Mouse (Mus musculus) thymus, postnatal 14 days (tissue): ENCODE measurements around the gene Inpp5a.

Source experiments
- DNase-seq: peaks from one replicate; pipeline ENCODE4 v3.0.0; 2021

Inpp5a gene

GRCm38 (mm10) chr7:139484206-139484955, 95.5 kb downstream of the Inpp5a start:
- DNase-seq = no peak

DNA sequence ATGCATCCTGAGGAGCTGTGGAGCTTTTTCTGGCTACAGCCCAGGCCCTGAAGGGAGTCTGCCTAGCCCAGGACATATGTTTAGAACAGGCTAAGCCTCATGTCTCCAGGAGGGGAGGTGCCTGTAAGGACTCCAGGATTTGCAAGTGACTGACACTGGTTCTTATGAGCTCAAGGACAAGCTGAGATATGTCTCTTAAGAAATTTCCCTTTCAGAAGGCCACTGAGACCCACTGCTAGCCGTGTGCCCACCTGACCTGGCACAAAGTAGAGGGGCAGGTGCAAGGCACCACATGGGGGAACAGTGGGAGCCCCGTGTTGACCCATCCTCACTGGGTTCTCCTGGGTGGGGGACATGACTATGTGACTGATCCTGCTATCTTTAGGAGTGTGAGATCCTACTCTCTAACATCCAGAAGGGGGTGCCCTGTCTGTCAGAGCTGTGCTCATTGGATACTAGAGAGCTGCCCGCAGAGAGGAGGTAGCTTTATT, 100.9 kb downstream of the Inpp5a start:
- no peak for DNase-seq

- DNase-seq = no peak
Measured at GRCm38 (mm10) chr7:139492351-139492750, 103.4 kb downstream of the Inpp5a start.

DNA sequence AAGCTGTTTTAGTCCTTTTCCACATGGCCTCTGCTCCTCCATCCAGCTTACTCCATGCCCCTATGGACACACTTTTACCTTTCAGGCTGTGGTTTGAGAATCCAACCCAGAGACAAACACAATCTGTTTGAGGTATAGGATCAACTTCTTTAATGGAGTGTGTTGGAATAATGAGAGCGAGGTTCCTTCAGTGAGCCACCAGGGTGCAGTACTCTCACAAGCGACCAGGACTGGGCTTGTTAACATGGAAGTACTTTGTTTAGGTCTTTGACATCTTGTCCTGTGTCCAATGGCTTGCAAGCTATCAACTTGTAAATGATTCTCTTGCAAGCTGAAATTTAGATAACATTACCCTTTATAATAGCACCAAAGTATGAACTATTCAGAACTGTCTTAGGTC, 104.0 kb downstream of the Inpp5a start:
- DNase-seq = no peak

- DNase-seq = no peak
Measured at GRCm38 (mm10) chr7:139495791-139496190, 106.9 kb downstream of the Inpp5a start.

DNA sequence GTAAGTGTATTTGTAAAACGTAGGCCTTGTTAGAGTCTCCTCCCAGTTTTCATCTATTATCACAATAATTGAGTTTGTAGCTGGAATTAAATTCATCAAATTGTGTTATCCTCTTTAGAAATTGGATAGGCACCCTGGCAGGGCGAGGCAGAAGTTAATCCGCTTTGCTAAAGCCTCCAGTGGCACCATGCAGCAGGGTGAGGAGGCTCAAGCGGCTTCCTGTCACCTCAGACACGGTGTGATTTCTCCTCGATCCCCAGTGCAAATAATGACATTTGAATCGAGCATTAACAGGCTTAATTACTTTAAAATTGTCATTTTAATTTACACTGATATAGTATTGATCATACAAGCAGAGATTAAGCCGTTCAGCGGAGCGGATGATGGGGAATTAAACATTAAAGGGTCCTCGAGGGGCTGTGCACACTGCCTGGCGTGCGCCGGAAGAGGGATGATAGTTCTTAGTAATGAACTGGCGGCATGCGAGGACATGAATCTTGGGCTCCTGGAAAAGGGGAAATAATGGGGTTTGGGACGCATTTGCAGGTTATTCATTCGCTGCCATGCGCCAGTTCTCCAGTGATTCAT, 109.2 kb downstream of the Inpp5a start:
- no peak for DNase-seq

DNA sequence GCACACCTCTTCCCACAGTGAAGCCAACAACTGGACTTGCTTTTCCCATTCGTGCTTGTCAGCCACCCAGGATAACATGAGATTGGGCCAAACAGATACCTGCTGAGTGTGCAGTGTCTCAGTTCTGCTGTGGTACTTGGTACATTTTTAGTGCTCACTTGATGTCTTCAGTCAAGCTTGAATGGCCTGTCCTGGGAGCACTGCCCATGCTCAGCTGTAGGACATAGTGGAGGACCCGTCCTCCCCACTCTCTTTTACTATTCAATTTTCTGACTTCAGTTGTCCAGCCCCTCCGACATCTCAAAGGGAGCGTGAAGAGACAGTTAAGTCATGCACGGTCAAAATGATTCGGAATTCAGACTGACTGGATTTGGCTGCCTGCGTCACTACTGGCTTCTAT, 115.2 kb downstream of the Inpp5a start:
- DNase-seq = no peak

- no peak for DNase-seq
Measured at GRCm38 (mm10) chr7:139506677-139507412, 117.9 kb downstream of the Inpp5a start.

DNA sequence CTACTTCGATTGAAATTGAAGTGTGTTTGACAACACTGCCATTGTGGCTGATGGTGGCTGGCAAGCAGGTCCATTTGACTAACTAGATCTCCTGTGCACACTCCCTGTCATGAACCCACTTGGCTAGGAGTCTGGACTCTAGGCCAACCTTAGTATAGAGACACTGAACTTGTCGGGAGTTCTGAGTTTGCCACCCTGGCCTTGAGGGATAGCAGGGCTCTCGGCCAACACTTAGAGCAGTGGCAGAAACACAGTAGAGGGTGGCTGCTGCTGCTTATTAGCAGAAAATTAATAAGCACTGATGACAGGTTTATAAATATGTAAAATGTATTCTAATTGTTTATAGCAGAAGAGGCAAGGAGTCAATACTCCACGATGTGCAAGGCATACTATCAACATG, 120.0 kb downstream of the Inpp5a start:
- DNase-seq = no peak

DNA sequence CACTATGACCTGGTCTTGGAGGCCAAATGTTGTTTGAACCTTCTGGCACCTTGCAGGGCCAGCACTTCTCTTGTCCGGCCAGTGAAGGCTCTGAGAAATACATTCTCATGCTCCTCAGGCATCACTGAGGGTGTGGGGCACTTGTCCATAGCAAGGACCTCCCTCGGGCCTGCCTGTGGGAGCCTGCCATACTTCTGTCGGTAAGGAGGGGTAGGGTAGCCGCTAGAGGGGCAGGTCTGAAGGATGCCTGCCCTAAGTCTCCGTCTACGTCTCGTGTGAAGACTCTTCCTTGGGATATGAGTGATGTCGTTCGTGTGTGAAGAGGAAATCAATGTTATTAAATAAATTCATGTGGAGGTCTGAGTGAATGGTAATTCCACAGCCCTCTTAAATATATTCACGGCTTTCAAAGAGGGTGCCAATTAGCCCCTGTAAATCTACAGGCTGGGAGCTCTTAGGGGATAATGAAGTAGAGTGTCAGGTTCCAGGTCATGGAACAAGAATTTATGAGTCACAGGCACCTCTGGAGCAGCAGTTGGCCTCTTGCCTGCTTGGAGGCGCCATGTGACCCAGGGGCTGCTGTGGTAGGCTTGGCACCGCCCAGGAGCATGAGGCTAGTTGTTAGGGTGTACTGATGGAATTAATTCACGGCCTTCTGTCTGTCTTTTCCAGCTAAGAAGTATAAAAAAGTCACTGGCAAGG, 127.2 kb downstream of the Inpp5a start:
- DNase-seq = no peak

GRCm38 (mm10) chr7:139516661-139517016, 127.7 kb downstream of the Inpp5a start:
- DNase-seq = no peak

- DNase-seq = no peak
Measured at GRCm38 (mm10) chr7:139518352-139518751, 129.4 kb downstream of the Inpp5a start.

- no peak for DNase-seq
Measured at GRCm38 (mm10) chr7:139528309-139529076, 139.6 kb downstream of the Inpp5a start.

DNA sequence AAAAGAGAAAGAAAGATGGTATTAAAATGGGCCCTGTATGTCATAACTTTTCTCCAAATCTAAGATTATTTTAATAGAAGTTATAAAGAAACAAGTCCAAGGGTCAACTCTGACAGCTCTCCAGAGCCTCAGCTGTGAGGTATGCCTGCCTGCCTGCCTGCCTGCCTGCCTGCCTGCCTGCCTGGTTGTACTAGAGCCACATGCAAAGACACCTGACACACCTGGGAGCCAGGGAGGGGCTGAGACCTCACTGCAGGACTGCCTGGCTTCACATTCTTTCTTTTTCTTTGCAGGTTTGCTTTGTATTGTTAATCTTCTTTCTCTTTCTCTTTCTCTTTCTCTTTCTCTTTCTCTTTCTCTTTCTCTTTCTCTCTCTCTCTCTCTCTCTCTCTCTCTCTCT, 140.3 kb downstream of the Inpp5a start:
- DNase-seq = no peak

DNA sequence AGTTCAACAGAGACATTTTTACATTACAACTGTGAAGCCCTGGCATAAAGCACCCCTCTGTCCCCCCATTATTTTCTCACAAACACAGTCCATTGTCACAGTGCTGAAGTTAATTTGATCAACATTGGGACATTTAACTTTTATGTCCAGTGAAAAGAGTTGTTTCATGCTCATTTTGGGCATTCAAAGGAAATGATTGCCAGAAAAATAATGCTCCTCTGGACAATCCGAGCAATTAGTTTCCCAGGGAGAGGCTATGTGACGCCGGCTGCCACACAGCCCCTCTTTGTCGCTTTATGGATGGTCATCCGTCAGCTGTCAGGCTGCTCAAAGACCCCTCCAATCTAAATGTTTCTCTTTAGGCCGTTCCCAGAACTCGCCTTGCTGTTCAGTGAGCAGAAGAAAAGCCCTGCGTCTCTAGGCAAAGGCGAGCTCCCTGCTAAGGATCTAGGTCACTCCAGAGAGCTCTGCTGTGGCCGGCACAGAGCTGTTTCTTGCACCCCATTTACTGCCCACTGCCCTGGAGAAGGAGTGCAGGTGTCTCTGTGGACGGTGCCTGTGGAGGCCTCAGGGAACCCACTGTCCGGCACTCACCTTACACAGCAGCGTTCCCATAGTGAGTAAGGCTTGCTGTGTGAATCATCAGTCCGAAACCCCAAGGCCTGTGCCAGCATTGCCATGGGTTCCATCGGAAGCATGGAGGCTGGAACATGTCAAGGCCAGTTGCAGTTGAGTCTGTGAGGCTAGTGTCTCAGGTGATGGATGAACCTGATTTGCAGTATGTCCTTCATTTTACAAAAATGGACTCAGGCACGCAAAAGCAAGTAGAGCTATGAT, 141.9 kb downstream of the Inpp5a start:
- no peak for DNase-seq

GRCm38 (mm10) chr7:139531428-139531801, 142.5 kb downstream of the Inpp5a start:
- no peak for DNase-seq

DNA sequence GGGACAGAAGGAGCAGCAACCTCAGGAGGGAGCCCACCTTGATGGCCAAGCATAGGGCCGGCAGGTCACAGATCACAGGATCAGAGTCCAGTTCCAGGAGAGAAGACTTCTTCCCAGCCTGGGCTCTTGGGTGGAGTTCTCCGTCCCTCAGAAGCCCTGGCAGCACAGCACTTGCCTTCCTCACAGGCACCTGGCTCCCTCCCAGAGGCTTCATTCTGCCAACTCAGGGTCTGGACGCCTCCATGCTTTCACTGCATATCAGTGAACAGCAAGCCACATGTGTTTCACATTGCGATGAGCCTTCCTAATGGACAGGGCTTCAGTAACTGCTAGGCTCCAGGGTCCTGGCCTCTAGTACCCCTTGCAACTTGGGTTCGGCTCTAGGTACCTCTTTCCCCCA, 147.4 kb downstream of the Inpp5a start:
- no peak for DNase-seq

GRCm38 (mm10) chr7:139536831-139537230, 147.9 kb downstream of the Inpp5a start:
- no peak for DNase-seq

GRCm38 (mm10) chr7:139537831-139538230, 148.9 kb downstream of the Inpp5a start:
- DNase-seq = no peak

DNA sequence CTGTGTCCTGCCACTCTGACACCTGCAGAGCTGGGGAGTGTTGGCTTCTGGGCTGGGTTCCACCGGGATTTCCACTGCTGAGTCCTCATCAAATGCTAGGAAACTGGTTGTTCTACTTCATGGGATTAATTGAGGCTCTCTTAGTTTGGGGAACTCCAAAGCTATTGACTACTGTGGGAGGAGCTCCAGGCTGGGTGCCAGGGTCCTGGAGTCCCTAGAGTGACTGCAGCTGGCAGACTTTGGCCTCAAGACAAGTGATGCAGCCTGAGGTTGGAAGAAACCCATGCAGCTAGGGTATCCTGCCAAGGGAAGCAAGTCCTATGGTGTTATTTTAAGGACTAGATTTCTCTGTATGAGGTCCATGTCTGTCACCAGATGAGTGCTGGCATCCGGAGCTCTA, 149.6 kb downstream of the Inpp5a start:
- DNase-seq = no peak

DNA sequence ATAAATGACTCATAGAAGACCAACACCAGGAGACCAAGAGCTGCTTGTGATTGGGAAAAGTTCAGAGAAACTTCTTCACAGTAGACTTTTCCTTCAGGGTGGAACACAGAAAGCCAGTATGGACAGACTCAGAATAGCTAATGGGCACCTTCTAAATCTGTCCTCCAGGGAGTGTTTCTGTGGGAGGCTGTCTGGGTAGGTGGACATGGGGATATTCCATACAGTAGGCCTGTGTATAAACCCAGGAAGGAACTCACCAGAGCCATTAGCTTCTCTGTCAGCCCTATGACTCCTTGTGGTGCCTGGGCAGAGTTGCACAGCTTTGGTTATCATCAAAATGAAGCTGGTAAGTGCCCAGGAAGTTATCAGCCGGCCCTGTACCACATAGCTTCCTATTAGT, 151.7 kb downstream of the Inpp5a start:
- DNase-seq = no peak

- no peak for DNase-seq
Measured at GRCm38 (mm10) chr7:139541422-139541821, 152.5 kb downstream of the Inpp5a start.
